Mouse (Mus musculus) kidney, postnatal 14 days (tissue): ENCODE measurements around the gene Gcnt2.
"Not testable (repeated sequence)": the region's sequence is repeated elsewhere in the genome, so short reads cannot be mapped to it uniquely, and the experiment has no call there.

Source experiments
- DNase-seq: peaks from one replicate; pipeline ENCODE4 v3.0.0; 2022; ENCODE audit warnings: mixed read lengths

The Gcnt2 gene

DNA sequence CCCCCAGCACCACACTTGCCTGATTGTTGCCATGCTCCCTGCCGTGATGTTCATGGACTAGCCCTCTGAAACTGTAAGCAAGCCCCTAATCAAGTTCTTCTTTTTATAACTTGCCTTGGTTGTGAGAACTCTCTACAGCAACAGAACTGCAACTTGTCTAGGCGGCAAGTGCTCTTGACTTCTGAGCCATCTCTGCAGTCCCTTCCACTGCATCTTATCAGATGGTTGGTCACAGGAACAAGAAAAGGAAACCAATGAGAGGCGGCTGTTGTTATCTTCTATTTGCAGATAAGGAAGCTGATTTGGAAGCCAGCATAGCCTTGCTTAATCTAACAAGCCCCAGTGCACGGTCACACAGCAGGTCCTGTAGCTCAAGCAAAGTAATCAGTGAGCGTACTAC is 14.5 kb downstream of the Gcnt2 start:
- DNase-seq, result no peak

DNA sequence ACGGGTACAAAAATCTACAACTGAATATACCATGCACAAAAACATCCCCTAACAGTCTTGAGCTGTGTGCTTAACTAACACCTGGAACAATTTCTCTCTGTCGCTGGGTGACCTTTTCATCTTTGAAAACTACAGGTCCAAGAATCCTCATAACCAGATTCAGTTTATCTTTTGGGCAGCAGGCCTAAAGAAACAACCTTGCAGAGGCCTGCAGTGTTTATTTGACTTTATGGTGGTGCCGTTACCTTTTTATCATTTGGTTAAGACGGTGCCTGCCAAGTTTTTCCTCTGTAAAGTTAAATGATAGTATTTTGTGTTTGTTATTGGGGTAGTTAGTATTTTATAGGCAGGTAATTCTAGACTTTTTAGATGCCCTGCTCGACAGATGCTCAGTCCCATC is 15.9 kb downstream of the Gcnt2 start:
- DNase-seq, result no peak

DNA sequence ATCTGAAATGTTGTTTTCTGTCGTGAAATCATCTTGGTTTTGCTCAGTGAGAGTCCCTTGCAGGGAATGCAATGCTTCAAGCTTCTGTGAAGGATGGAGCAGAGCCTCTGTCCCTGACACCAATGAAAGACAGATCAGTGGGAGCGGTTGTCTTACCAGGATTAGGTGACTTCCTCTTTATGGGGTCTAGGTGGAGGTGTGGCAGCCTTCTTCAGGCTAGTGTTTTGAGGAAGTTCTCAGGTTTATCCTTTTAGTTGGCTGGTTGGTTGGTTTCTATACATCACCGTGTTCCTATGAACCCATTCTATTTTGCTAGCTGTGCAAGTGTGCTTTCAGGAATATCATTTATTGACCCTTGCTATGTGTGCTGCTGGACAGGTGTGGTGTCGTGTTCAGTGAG is 18.0 kb downstream of the Gcnt2 start:
- DNase-seq, result no peak

GRCm38 (mm10) chr13:40880557-40880956 is 21.0 kb downstream of the Gcnt2 start:
- no peak for DNase-seq

- DNase-seq, result no peak
Measured at GRCm38 (mm10) chr13:40882606-40883005, 23.1 kb downstream of the Gcnt2 start.

GRCm38 (mm10) chr13:40883903-40884302 is 24.3 kb downstream of the Gcnt2 start:
- peak; percentile 55 for DNase-seq

- DNase-seq, result no peak
Measured at GRCm38 (mm10) chr13:40884878-40885277, 25.3 kb downstream of the Gcnt2 start.

DNA sequence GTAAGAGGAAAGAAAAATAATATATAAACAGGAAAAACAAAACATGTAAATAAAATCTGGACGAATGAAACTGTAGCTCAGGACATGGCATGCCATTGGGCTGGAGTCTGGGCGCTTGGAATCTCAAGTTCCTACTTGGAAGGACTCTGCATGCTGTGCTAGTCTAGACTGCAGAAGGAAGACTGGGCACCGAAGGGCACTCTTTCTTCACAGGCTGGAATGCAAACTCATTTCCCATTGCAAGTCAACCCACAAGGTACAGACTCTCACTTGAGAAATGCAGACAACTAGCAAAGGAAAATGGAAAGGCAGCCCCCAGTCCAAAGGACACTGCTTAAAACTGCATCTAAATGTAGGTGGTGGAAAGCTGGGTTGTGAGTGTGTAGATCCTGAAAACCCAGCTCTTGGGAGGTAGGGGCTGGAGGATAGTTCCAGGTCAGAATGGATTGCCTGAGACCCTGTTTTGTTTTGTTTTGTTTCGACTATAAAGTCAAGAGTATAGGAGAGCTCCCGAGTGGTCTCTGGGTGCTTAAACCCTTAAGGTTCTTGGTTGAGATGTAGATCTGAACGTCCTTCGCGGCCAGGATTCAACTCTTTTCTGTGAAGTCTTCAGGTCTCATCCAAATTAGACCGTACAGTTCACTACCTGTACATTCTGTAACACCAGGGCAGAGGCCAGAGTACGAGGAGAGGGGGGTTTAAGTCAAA is 26.5 kb downstream of the Gcnt2 start:
- DNase-seq, result no peak

DNA sequence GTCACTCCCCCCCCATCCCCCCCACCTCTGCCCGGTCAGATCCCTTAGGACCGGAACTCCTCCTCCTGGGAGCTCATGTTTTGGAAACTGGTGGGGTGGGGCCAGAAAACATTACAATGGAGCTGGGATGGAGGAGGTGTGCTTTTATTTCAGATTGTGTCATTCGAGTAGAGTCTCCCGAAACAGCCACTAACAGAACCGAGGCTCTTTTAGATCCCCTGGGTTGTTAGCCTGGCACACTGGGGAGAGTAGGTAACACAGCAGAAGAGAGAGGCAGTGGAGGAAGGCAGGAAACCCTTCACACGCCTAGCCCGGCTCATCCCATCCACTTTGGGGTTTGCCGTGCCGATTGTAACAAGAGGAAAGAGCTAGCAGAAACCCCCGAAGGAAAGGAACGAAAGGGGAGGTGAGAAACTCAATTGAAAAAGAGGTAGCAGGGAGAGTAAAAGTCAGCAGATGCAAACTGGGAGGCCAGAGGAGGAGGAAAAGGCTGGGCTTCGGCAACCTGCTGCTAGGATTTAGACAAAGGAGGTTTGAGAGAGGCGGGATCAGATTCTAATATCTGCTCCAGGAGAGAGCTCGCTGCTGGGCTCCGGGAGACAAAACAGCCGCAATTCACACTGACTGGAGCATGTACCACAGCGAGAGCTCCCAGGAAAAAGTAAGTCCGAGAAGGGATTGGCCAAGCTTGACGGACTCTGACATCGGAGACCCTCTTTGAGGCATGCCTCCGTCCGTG is 27.3 kb downstream of the Gcnt2 start:
- peak; percentile 49 for DNase-seq

DNA sequence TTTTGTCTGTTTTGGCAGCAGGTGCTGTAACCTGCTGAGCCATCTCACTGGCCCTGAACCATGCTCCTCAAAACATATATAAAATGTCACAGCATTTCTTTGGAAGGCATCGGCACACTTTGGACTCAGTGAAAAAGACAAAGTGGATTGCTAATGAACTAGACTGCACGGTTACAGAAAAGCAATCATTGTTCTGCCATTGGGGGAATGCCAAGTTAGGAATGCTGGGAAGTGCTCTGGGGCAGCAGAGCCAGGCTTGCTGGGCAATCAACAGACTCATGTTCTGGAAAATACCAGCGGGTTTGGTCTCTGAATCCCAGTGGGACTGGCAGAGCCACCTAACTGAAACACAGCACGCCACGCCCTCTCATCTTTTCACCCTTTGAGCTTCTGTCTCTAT is 31.0 kb downstream of the Gcnt2 start:
- peak; percentile 73 for DNase-seq

DNA sequence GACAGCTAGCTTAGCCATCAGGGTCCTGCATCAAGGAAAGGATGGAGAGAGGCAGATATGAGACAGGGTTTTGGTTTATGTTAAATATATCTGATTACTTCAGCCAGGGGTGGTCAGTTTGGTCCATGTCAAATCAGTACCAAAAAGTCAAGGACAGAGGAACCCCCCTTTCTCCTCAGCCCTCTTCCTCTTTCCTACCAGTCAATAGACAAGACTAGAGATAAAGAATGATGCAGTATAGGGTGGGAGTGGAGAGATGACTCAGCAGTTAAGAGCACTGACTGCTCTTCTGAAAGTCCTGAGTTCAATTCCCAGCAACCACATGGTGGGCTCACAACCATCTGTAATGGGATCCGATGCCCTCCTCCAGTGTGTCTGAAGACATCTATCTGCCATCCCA is 31.8 kb downstream of the Gcnt2 start:
- not testable (repeated sequence) for DNase-seq

DNA sequence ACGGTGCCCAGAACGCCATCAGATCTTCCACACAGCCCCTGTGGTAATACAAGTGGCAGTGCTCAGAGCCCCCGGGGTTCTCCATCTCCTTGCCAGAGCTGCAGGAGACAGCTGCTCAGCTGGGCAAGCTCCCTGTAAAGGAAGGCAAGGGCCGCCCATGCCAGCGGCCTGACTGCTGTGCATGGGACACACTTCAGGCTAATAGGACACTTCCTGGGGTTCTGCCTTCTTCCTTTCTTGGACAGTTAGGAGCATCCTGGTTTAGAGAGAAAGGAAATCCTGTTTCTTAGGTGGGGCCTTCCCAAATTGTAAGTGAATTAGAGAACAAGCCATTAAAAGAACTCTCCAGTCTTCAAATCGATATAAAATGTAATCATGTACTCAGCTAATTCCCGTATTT is 32.5 kb downstream of the Gcnt2 start:
- peak; percentile 52 for DNase-seq

GRCm38 (mm10) chr13:40892547-40892946 is 33.0 kb downstream of the Gcnt2 start:
- DNase-seq, result no peak

- DNase-seq, result no peak
Measured at GRCm38 (mm10) chr13:40893573-40893972, 34.0 kb downstream of the Gcnt2 start.

DNA sequence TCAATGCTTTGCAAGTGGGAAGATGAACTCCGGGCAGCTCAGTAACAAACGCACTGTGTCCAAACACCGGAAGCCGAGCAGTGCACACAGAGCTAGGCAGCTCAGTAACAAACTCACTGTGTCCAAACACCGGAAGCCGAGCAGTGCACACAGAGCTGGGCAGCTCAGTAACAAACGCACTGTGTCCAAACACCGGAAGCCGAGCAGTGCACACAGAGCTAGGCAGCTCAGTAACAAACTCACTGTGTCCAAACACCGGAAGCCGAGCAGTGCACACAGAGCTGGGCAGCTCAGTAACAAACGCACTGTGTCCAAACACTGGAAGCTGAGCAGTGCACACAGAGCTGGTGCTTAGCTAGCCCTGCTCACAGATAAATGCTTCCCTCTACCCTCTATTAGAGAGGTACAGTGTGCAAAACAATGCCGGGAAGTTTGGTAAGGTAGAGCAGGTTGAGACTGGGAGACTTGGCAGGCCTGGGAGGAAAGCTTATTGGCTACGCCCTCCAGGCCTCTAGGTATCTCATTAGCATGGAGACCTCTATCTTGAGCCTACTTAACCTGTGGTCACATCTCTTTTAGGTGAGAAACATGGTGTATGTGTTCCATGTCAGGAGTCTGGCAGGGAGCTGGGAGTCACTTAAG is 38.6 kb downstream of the Gcnt2 start:
- DNase-seq, result not testable (repeated sequence)

- DNase-seq, result no peak
Measured at GRCm38 (mm10) chr13:40898698-40899097, 39.1 kb downstream of the Gcnt2 start.

DNA sequence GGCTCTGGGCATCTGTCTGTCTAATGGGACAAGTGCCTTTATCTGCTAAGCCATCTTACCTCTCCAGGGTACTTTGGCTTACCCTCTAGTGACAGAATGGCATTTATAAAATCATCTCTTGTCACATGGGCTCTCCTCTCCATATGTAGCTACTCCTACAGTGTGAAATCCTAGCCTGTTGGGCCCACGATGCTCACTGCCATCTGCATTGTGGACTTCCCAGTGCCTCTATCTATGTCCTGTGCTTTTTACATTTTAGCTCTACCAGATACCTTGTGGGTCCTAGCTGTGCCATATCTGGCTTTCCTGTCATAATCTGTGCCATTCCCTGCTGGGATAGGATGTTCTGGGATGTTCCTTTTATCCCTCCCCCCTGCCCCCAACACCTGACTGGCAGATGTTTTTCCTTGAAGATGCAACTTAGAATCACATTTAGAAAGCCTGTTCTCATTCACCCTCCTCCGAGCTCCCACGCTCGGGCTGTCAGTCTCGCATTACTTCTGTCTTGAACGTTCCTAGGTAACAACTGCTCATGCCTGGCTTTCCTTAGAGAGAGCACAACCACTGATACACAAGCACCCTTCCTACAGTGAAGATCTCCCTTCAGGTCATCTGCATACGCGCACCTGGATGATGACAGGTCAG is 39.9 kb downstream of the Gcnt2 start:
- no peak for DNase-seq

- no peak for DNase-seq
Measured at GRCm38 (mm10) chr13:40899994-40900970, 40.7 kb downstream of the Gcnt2 start.

- peak; percentile 54 for DNase-seq
Measured at GRCm38 (mm10) chr13:40901263-40901662, 41.7 kb downstream of the Gcnt2 start.

DNA sequence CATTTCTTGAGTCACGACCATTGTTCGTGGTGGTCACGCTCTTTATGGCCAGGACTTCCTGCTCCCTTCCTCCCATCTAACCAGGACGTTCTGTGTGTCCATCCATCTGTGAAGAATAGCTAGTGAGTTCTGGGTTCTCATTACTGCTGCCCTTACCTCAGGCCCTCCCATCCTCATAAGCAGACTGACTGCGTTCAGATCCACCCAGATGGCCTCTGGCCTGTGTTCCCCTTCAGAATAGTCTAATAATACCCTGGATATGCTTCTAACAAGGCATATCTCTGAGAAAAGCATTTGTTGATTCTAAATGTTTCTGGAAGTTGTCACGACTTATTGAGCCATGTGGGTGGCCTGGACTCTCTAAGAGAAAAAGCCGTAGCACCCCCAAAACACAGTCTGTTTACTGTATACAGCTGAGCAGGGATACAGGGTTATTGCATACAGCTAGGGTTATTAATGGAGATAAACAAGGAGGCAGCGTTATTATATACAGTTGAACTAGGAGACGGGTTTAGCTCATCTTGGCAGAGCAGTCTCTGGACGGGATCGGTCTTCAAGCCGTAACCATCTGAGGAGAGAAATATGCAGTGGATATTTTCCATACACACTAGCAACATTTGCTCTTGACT is 42.4 kb downstream of the Gcnt2 start:
- DNase-seq, result no peak

GRCm38 (mm10) chr13:40904080-40904479 is 44.5 kb downstream of the Gcnt2 start:
- no peak for DNase-seq

GRCm38 (mm10) chr13:40906528-40906927 is 47.0 kb downstream of the Gcnt2 start:
- no peak for DNase-seq
